Mouse (Mus musculus) brain, embryonic 14.5 days (tissue): ENCODE measurements at regions not wholly inside any gene's neighbourhood (a gene's known extent, or its start where the extent isn't known, plus 50 kb on each side); places are given as distances from the start of the nearest gene placed in this dataset.

Experiments
- DNase-seq: peaks from one replicate; pipeline ENCODE4 v3.0.0-alpha.2; 2011; ENCODE audit warnings: low read depth
- CTCF ChIP-seq: fragments of 200-500 bp; IDR thresholded peaks from 2 replicates; pipeline ENCODE4 v1.5.1; 2012; ENCODE audit warnings: inconsistent platforms, mild to moderate bottlenecking, moderate library complexity, borderline replicate concordance; ENCODE audit not compliant: insufficient read depth, insufficient read length; ENCODE audit errors: extremely low read depth
- POLR2A ChIP-seq: fragments of 200-500 bp; IDR thresholded peaks from 2 replicates; pipeline ENCODE4 v1.6.1; 2012; ENCODE audit warnings: mild to moderate bottlenecking, inconsistent platforms, borderline replicate concordance; ENCODE audit not compliant: poor library complexity, insufficient read depth, insufficient read length, severe bottlenecking; ENCODE audit errors: extremely low read depth

GRCm38 (mm10) chr15:7037475-7037874, 52.9 kb upstream of the Lifr start:
- DNase-seq, result peak; percentile 44
- TF ChIP-seq POLR2A, result no peak
- no peak for TF ChIP-seq CTCF

GRCm38 (mm10) chr15:7039119-7039518, 51.3 kb upstream of the Lifr start:
- TF ChIP-seq CTCF (no peak), POLR2A (no peak)
- no peak for DNase-seq

- no peak for DNase-seq
- TF ChIP-seq POLR2A, result no peak
- TF ChIP-seq CTCF, result no peak
These were observed 50.6 kb upstream of the Lifr start for GRCm38 (mm10) chr15:7039825-7040224.
